Mouse (Mus musculus): ENCODE results near the gene Rbm44. TPM values are rescaled to one million over a fixed set of nuclear protein-coding genes. Genes with fewer than 3 reads are reported as not detected.
A peak's percentile ranks its signal among the peaks of the same experiment; 100 is the strongest.

Gene Rbm44
- polyA plus RNA-seq, 1 experiment from 2014 or later, result 2.2 TPM

DNA sequence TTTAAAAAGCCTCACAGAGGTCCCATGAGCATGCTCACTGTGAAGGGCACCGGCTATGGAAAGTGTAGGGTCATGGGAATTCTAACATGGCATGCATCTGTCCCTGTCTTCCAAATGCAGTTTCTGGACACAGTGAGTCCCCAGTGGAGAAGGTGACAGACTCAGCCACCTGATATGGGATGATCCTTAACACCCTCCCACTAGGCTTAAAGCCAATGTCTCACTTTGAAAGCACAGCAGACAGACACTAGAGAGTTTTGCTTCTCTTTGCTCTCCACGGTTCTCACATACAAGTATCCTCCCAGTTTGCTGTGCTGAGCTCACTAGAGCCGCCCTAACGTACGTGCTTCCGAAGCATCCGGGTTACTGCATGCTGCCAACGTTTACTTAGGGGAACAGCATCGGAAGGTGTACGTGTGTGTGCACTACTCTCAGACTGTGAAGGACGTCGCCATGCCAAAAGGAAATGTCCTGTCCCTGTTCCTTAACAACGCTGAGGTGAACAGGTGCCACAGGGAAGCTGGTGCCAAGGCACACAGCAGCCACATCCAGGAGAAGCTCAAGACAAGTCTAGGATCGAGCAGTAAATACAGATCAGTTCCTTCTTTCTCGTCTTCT, 41.4 kb upstream of the Rbm44 start:
- Histone ChIP-seq H3K27me3 (ENCODE audit: insufficient read depth, low read length) (no peaks in the 10 kb centered on the region), H3K4me1 (ENCODE audit: insufficient read depth) (0 out of 2 replicates have a peak, but pooled peaks cover 3% of the 10 kb centered on the region), H3K4me2 (no peak overlapping the region), H3K9ac (no peak overlapping the region), H3K9me3 (ENCODE audit: low read depth, low read length) (no peaks in the 10 kb centered on the region), H3K36me3 (ENCODE audit: insufficient read depth) (peaks cover 57% of the 10 kb centered on the region), H3K27ac (ENCODE audit: low read depth) (no peak overlapping the region), H3K4me3 (ENCODE audit: low read depth, low read length) (no peak overlapping the region)
- no peak for DNase-seq
- ATAC-seq (ENCODE audit: insufficient read depth), result no peak
- WGBS, result 84% methylated on average over 15 of the region's 15 CpGs
- TF ChIP-seq CTCF (IDR thresholded peaks at IDR 0.05; ENCODE audit: low read depth), result no peak

DNA sequence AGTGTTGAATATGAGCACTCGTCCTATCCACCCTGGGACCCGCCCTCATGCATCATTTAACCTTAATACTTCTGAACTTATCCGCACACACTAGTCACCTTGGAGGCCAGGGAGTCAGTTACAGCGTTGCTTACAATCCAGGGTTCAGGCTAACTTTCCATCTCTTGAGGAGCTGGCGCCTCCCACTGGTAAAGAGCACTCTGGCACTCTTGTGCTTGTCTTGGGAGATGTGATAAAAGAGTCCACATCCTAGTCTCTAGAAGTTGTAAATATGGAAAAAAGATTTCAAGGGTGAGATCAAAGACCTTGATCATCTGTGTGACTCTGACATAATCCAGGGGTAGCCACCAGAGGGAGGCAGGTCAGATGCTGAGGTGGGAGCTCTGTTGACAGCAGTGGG, 37.3 kb upstream of the Rbm44 start:
- TF ChIP-seq CTCF (IDR thresholded peaks at IDR 0.05; ENCODE audit: low read depth), result peak; percentile 48
- H3K27me3 ChIP-seq (ENCODE audit: insufficient read depth, low read length), result no peaks in the 10 kb centered on the region
- ATAC-seq (ENCODE audit: insufficient read depth) (no peak), DNase-seq (peak; percentile 32)
- no peaks in the 10 kb centered on the region for H3K4me1 ChIP-seq (ENCODE audit: insufficient read depth)
- no peak overlapping the region for H3K9ac ChIP-seq
- no peak overlapping the region for H3K4me2 ChIP-seq
- H3K27ac ChIP-seq (ENCODE audit: low read depth), result no peak overlapping the region
- H3K9me3 ChIP-seq (ENCODE audit: low read depth, low read length), result no peaks in the 10 kb centered on the region
- 53% methylated on average over 5 of the region's 5 CpGs for WGBS
- no peak overlapping the region for H3K4me3 ChIP-seq (ENCODE audit: low read depth, low read length)
- peaks cover 50% of the 10 kb centered on the region for H3K36me3 ChIP-seq (ENCODE audit: insufficient read depth)

GRCm38 (mm10) chr1:91109302-91109701, 35.6 kb upstream of the Rbm44 start:
- 15% methylated on average over 4 of the region's 4 CpGs for WGBS
- no peak for TF ChIP-seq CTCF (IDR thresholded peaks at IDR 0.05; ENCODE audit: low read depth)
- peak; percentile 38; the same call in 1 of the 2 replicates for ATAC-seq (ENCODE audit: insufficient read depth)
- H3K36me3 ChIP-seq (ENCODE audit: insufficient read depth), result peaks cover 60% of the 10 kb centered on the region
- H3K4me2 ChIP-seq, result no peak overlapping the region
- no peaks in the 10 kb centered on the region for H3K4me1 ChIP-seq (ENCODE audit: insufficient read depth)
- no peak overlapping the region for H3K27ac ChIP-seq (ENCODE audit: low read depth)
- no peak overlapping the region for H3K4me3 ChIP-seq (ENCODE audit: low read depth, low read length)
- no peaks in the 10 kb centered on the region for H3K27me3 ChIP-seq (ENCODE audit: insufficient read depth, low read length)
- no peak for DNase-seq
- H3K9ac ChIP-seq, result no peak overlapping the region
- H3K9me3 ChIP-seq (ENCODE audit: low read depth, low read length), result no peaks in the 10 kb centered on the region

DNA sequence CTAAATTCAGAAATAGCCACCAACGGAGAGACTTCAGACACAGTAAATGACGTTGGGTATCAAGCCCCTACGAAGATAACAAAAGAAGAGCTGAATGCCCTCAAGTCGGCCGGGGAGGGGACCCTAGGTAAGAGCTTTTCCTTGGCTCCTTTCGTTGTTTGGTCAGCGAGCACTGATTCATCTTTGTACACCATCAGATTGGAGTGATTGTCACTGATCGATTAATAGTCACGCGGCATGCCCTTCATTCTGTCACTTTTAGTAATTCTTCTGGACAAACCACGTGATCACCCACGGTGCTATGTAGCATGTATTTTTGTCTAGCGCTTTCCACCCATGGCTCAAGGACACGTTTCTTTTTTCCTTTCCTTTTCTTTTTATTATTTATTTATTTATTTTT, 32.7 kb upstream of the Rbm44 start:
- Histone ChIP-seq H3K4me1 (ENCODE audit: insufficient read depth) (no peaks in the 10 kb centered on the region), H3K27me3 (ENCODE audit: insufficient read depth, low read length) (no peaks in the 10 kb centered on the region), H3K36me3 (ENCODE audit: insufficient read depth) (peaks cover 41% of the 10 kb centered on the region), H3K9me3 (ENCODE audit: low read depth, low read length) (no peaks in the 10 kb centered on the region), H3K4me3 (ENCODE audit: low read depth, low read length) (no peak overlapping the region), H3K9ac (no peak overlapping the region), H3K4me2 (no peak overlapping the region), H3K27ac (ENCODE audit: low read depth) (no peak overlapping the region)
- ATAC-seq (ENCODE audit: insufficient read depth) (no peak), DNase-seq (no peak)
- WGBS, result 91% methylated on average over 14 of the region's 14 CpGs
- TF ChIP-seq CTCF (IDR thresholded peaks at IDR 0.05; ENCODE audit: low read depth), result no peak

DNA sequence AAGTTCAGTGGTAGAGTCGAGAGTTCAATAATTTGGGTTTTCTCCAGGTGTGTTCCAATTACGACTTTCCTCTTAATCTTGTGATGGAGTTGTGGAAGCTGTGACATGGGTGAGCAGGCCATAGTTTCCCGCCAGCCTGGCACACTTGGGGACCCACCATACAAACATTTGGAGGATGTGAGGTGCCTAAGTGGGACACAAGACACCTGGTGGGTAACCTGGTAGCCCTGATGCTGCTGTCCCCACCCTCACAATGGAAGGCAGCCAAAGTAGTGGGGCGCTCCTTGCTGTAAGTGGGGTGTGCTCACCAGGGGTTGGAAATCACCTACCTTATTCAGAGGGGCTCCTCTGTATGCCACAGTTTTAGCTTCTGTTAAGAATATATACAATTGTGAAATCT, 32.3 kb upstream of the Rbm44 start:
- no peak for DNase-seq
- H3K36me3 ChIP-seq (ENCODE audit: insufficient read depth), result peaks cover 38% of the 10 kb centered on the region
- no peak overlapping the region for H3K4me3 ChIP-seq (ENCODE audit: low read depth, low read length)
- H3K9ac ChIP-seq, result no peak overlapping the region
- no peak overlapping the region for H3K27ac ChIP-seq (ENCODE audit: low read depth)
- TF ChIP-seq CTCF (IDR thresholded peaks at IDR 0.05; ENCODE audit: low read depth), result no peak
- no peaks in the 10 kb centered on the region for H3K4me1 ChIP-seq (ENCODE audit: insufficient read depth)
- H3K9me3 ChIP-seq (ENCODE audit: low read depth, low read length), result no peaks in the 10 kb centered on the region
- no peaks in the 10 kb centered on the region for H3K27me3 ChIP-seq (ENCODE audit: insufficient read depth, low read length)
- 87% methylated on average over 4 of the region's 4 CpGs for WGBS
- no peak for ATAC-seq (ENCODE audit: insufficient read depth)
- H3K4me2 ChIP-seq, result no peak overlapping the region

DNA sequence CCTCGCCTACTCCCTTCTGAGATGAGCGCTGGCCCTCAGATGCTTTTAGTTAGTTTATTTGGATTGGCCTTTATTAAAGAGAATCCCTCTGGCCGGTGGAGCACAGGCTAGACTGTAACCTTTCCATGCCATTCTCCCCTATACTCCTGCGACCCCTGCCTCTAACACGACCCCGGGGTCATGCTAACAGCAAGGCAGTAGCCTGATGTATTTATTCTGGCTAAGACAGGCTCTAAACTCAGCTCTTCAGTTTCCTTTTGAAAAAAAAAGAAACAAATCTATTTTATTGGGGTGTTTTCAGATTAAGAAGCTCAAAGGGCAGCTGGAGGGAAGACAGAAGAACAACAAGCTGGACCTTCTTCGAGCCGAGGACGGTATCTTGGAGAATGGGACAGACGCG, 22.8 kb upstream of the Rbm44 start:
- H3K27me3 ChIP-seq (ENCODE audit: insufficient read depth, low read length), result no peaks in the 10 kb centered on the region
- H3K4me2 ChIP-seq, result no peak overlapping the region
- H3K9ac ChIP-seq, result no peak overlapping the region
- ATAC-seq (ENCODE audit: insufficient read depth) (no peak), DNase-seq (no peak)
- H3K4me1 ChIP-seq (ENCODE audit: insufficient read depth), result no peaks in the 10 kb centered on the region
- H3K27ac ChIP-seq (ENCODE audit: low read depth), result no peak overlapping the region
- no peaks in the 10 kb centered on the region for H3K9me3 ChIP-seq (ENCODE audit: low read depth, low read length)
- no peak for TF ChIP-seq CTCF (IDR thresholded peaks at IDR 0.05; ENCODE audit: low read depth)
- H3K4me3 ChIP-seq (ENCODE audit: low read depth, low read length), result no peak overlapping the region
- WGBS, result 69% methylated on average over 11 of the region's 11 CpGs
- H3K36me3 ChIP-seq (ENCODE audit: insufficient read depth), result peaks cover 46% of the 10 kb centered on the region; the same call in 1 of the 2 replicates

DNA sequence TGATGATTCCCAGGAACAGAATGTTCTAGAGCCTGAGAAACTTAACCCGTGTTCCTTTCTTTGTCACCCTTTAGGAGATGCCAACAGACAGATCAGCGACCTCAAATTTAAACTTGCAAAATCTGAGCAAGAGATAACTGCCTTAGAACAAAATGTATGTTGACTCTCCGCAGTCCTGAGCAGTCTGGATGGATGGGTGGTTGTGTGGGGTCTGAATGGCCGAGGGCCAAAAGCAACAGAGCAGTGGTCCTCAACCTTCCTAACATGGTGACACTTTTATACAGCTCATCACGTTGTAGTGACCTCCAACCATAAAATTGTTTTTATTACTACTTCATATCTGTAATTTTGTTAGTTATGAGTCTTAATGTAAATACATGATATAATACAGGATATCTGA, 21.9 kb upstream of the Rbm44 start:
- TF ChIP-seq CTCF (IDR thresholded peaks at IDR 0.05; ENCODE audit: low read depth), result no peak
- no peak for ATAC-seq (ENCODE audit: insufficient read depth)
- no peaks in the 10 kb centered on the region for H3K27me3 ChIP-seq (ENCODE audit: insufficient read depth, low read length)
- no peak for DNase-seq
- no peak overlapping the region for H3K4me2 ChIP-seq
- peaks cover 54% of the 10 kb centered on the region for H3K36me3 ChIP-seq (ENCODE audit: insufficient read depth)
- WGBS, result 82% methylated on average over 5 of the region's 5 CpGs
- no peak overlapping the region for H3K27ac ChIP-seq (ENCODE audit: low read depth)
- H3K9ac ChIP-seq, result no peak overlapping the region
- H3K4me1 ChIP-seq (ENCODE audit: insufficient read depth), result no peaks in the 10 kb centered on the region
- no peak overlapping the region for H3K4me3 ChIP-seq (ENCODE audit: low read depth, low read length)
- no peaks in the 10 kb centered on the region for H3K9me3 ChIP-seq (ENCODE audit: low read depth, low read length)

Data from lung, embryonic 14.5 days (tissue).